Mouse (Mus musculus): ENCODE measurements around the gene Tlcd1.

Tlcd1 gene

GRCm38 (mm10) chr11:78161968-78162367, 14.5 kb upstream of the Tlcd1 start:
- DNase-seq, result no peak

DNA sequence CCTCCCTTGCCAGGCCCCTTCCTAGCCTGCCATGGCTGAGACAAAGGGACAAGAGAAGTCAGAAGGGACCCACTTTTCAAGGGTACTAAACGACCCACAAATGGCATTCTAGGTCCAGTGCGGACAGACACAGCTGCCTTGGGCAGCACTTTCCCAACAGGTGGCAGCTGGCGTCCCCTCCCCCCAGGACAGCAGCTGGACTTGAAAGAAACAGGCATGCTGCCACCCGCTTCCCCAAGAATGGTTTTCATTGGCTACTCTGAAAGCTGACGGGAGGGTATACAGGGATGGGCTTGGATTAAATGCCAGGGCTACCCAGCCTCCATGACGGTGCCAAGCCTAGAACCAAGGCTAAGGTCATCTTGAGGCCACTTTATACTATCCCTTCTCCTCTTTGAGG, 14.0 kb upstream of the Tlcd1 start:
- peak; percentile 59 for DNase-seq

- no peak for DNase-seq
These were observed 13.5 kb upstream of the Tlcd1 start for GRCm38 (mm10) chr11:78163045-78163444.

- no peak for DNase-seq
These were observed 12.6 kb upstream of the Tlcd1 start for GRCm38 (mm10) chr11:78163681-78164603.

GRCm38 (mm10) chr11:78164604-78164923, 11.9 kb upstream of the Tlcd1 start:
- DNase-seq, result no peak

GRCm38 (mm10) chr11:78164924-78165760, 11.4 kb upstream of the Tlcd1 start, which contains the start of gene Traf4:
TSS of gene Traf4 (minus strand) at chr11:78165589.
- peak; percentile 77 for DNase-seq

GRCm38 (mm10) chr11:78165761-78166109, 10.8 kb upstream of the Tlcd1 start:
- DNase-seq, result peak; percentile 53

GRCm38 (mm10) chr11:78166161-78166560, 10.3 kb upstream of the Tlcd1 start:
- DNase-seq, result no peak

DNA sequence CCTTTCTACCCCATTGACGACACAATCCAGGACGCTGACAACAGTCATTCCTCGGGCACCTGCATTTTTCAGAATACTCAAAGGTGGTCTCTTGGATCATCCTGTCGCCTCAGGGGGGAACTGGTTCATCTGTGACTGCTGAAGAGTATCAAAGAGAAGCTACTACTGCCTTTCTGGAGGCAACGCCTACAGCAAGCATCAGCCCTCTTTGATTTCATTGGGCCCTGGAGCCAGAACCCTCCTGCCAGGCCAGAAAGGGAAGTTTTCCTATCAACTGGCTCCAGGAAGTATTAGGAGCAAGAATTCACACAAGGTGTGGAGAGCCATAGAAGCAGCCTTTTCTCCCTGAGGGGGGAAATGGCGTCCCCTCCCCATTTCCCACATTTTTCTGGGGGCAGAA, 9.9 kb upstream of the Tlcd1 start:
- DNase-seq, result no peak

GRCm38 (mm10) chr11:78167257-78167959, 9.1 kb upstream of the Tlcd1 start:
- DNase-seq, result no peak

GRCm38 (mm10) chr11:78168541-78169468, 7.7 kb upstream of the Tlcd1 start:
- peak; percentile 17 for DNase-seq

GRCm38 (mm10) chr11:78170306-78170705, 6.2 kb upstream of the Tlcd1 start:
- no peak for DNase-seq

DNA sequence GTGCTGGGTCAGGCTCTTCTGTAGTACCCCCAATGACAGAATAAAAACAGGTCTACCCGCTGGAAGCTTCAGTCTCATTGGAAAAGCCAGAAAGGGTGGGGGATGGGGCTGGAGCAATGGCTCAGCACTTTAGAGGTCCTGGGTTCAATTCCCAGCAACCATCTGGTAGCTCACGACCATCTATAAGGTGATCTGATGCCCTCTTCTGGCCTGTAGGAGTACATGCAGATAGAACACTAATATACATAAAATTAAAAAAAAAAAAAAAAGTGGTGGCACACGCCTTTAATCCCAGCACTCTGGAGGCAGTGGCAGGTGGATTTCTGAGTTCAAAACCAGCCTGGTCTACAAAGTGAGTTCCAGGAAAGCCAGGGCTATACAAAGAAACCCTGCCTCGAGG, 5.2 kb upstream of the Tlcd1 start:
- no peak for DNase-seq

DNA sequence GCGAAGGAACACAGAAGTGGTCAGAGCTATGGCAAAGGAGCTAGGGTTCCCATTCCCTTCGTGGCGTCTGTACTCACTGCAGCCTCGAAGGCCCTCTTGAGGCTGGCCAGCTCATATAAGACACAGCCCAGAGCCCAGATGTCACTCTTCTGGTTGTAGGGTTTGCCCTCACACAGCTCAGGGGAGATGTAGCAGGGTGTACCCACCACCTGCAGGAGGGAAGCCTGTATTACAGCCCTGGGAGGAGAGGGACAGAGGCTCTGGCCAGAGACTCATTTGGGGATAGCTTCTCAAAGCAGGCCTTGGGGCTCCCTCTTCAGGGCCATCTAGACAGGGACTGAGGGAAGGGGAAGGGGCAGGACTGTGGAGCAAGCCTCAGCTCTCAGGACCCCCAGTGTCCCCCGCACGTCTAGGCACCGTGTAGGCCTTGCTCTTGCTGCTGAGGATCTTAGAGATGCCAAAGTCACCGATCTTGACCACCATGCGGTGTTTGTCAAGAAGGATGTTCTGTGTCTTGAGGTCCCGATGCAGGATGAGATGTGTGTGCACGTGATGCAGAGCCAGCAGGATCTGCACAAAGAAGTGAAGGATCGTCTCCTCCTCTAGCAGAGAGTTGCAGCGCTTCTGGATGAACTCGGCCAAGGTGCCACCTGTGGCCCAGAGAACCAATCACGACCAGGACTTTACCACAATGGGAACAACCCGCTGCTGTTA, 4.3 kb upstream of the Tlcd1 start:
- DNase-seq, result no peak

DNA sequence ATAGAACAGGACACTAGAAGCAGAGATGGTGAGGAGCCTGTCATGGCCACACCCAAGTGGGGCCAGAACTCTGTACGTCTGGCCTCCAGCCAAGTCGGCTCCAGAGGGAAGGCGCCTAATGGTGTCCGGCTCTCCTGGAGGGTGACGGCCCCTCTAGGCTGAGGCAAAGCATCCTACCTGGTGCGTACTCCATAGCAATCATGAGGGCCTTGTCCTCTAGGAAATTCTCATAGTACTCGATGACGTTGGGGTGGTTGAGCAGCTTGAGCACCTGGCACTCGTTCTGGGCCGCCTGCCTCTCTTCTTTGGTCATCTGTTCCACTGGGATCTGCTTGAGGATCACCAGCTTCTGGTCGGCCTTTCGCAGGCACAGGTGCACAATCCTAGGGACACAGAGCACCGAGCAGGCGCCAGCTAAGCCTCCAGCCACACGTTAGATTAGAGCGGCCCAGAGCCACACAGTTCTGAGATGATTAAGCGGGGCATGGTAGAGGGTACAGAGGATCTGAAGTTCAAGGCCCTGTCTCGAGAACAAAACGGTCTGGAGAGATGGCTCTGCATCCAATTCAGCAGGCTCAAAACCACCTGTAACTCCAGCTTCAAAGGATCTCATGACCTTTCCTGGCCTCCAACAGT, 3.6 kb upstream of the Tlcd1 start:
- no peak for DNase-seq

DNA sequence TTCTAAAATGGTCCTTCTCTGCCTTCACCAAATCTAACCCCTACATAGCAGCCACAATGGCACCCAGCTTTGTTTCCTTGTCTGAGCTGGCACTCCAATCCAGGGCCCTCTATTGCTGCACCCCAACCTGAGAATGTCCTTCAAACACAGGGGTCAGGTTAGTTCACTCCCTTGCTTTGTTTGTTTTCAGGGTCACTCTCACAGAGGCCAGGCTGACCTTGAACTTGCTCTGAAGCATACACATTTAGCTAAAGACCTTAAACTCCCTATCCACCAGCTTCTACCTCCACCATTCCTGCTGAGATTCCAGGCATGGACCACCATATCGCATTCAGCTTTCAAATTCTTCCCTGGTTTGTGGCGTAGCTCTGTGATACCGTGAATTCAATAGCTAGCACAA, 2.0 kb upstream of the Tlcd1 start:
- no peak for DNase-seq

- no peak for DNase-seq
These were observed 625 bp upstream of the Tlcd1 start for GRCm38 (mm10) chr11:78175771-78176401.

DNA sequence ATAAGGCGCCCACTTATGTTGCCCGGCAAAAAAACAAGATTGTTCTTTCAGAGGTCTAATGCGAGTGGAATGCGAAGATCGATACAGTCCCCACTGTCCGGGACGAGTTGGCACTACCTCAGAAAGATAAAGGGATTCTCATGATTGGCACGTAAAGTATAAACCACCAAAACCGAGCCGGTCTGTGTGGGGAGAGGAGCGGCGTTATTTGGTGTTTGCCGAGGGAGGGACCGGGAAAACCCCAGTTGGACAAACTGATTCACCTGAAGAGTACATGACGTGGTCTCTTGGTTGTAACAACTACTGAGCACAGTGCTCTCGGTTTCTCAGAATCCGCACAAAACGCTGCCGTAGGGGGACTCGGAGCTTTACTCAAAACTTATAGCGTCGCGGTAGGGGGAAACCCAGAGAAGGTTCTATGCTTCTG, 407 bp downstream of the Tlcd1 start:
- DNase-seq, result no peak

DNA sequence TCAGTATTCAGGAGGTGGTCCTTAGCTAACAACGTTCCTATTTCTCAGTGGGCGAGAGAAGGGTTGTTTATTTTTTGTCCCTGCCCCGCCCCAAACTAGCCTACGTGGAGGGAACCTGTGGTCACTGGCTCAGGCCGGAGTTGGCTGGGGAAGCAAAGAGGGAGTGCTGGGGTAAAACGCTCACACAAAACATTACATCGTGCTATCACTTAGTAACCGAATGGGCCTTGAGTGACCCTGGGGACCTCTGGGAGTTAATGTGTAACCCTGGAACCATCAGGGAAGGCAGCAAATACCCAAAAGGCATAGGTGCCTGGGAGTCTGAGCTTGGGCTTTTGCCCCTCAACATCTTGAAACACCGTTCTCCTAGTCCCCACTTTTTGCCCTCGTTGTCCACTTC, 926 bp downstream of the Tlcd1 start:
- DNase-seq, result no peak

Data from right cerebral cortex, postnatal 14 days (tissue).